Mouse (Mus musculus): Measurements from ENCODE around the gene Pdgfb. TPM values are rescaled to one million over a fixed set of nuclear protein-coding genes. Genes with fewer than 3 reads are reported as not detected.
A peak's percentile ranks its signal among the peaks of the same experiment; 100 is the strongest.

Pdgfb gene
- 2.5 and 3.2 TPM in 2 replicates for polyA plus RNA-seq (2016; fragmentation: Nextera tagmentation; extraction: Ambion mirVana)

- H3K4me3 ChIP-seq: peak within 1 kb of the TSS; percentile 51
- no peak within 1 kb of the TSS; the same call in 1 of the 2 replicates for H3K27ac ChIP-seq
- WGBS: under 1% methylated on average over 60 of the region's 60 CpGs
- peak within 1 kb of the TSS; percentile 89 for H3K4me2 ChIP-seq (replicated peaks)
- no peaks in the 10 kb centered on the region for H3K9me3 ChIP-seq (replicated peaks)
- ATAC-seq (ENCODE audit: low FRiP score): no peak
- peaks cover 31% of the 10 kb centered on the region for H3K4me1 ChIP-seq
- peaks cover 77% of the 10 kb centered on the region for H3K27me3 ChIP-seq
- H3K36me3 ChIP-seq: no peaks in the 10 kb centered on the region
- peak within 1 kb of the TSS; percentile 74 for H3K9ac ChIP-seq
These were observed at the start of gene Pdgfb for GRCm38 (mm10) chr15:80014321-80015210. Gene Pdgfb, minus strand, starts transcription at chr15:80014977.

GRCm38 (mm10) chr15:80062821-80063220 lies 48.0 kb upstream of the Pdgfb start:
- no peak for ATAC-seq (ENCODE audit: low FRiP score)
- no peak overlapping the region for H3K4me3 ChIP-seq
- no peaks in the 10 kb centered on the region for H3K36me3 ChIP-seq
- no peaks in the 10 kb centered on the region for H3K9me3 ChIP-seq (replicated peaks)
- no peaks in the 10 kb centered on the region for H3K27me3 ChIP-seq
- no peak overlapping the region for H3K27ac ChIP-seq
- peaks cover 13% of the 10 kb centered on the region for H3K4me1 ChIP-seq
- no peak overlapping the region for H3K9ac ChIP-seq
- no peak overlapping the region for H3K4me2 ChIP-seq (replicated peaks)
- WGBS: 49% methylated on average over 5 of the region's 5 CpGs

GRCm38 (mm10) chr15:80062339-80062738 lies 47.6 kb upstream of the Pdgfb start:
- 74% methylated on average over 7 of the region's 9 CpGs for WGBS
- Histone ChIP-seq H3K4me3 (no peak overlapping the region), H3K9me3 (replicated peaks) (no peaks in the 10 kb centered on the region), H3K27ac (no peak overlapping the region), H3K4me2 (replicated peaks) (no peak overlapping the region), H3K36me3 (no peaks in the 10 kb centered on the region), H3K9ac (no peak overlapping the region), H3K4me1 (peaks cover 12% of the 10 kb centered on the region), H3K27me3 (no peaks in the 10 kb centered on the region)
- no peak for ATAC-seq (ENCODE audit: low FRiP score)

GRCm38 (mm10) chr15:80061071-80061550 lies 46.3 kb upstream of the Pdgfb start:
- WGBS: 86% methylated on average over 4 of the region's 4 CpGs
- peaks cover 15% of the 10 kb centered on the region for H3K4me1 ChIP-seq
- no peak overlapping the region for H3K4me3 ChIP-seq
- H3K27me3 ChIP-seq: no peaks in the 10 kb centered on the region
- no peaks in the 10 kb centered on the region for H3K36me3 ChIP-seq
- no peak overlapping the region for H3K27ac ChIP-seq
- no peak overlapping the region for H3K9ac ChIP-seq
- H3K9me3 ChIP-seq (replicated peaks): no peaks in the 10 kb centered on the region
- ATAC-seq (ENCODE audit: low FRiP score): no peak
- H3K4me2 ChIP-seq (replicated peaks): no peak overlapping the region

- Histone ChIP-seq H3K9ac (no peak overlapping the region), H3K9me3 (replicated peaks) (no peaks in the 10 kb centered on the region), H3K36me3 (no peaks in the 10 kb centered on the region), H3K27me3 (no peaks in the 10 kb centered on the region), H3K27ac (no peak overlapping the region), H3K4me1 (peaks cover 19% of the 10 kb centered on the region), H3K4me3 (no peak overlapping the region), H3K4me2 (replicated peaks) (no peak overlapping the region)
- no peak for ATAC-seq (ENCODE audit: low FRiP score)
- WGBS: 94% methylated on average over 8 of the region's 8 CpGs
These were observed 45.7 kb upstream of the Pdgfb start for GRCm38 (mm10) chr15:80060356-80061070.

GRCm38 (mm10) chr15:80059606-80060005 lies 44.8 kb upstream of the Pdgfb start:
- Histone ChIP-seq H3K27ac (no peak overlapping the region), H3K4me3 (no peak overlapping the region), H3K4me1 (peaks cover 23% of the 10 kb centered on the region), H3K4me2 (replicated peaks) (no peak overlapping the region), H3K9me3 (replicated peaks) (no peaks in the 10 kb centered on the region), H3K27me3 (no peaks in the 10 kb centered on the region), H3K36me3 (no peaks in the 10 kb centered on the region), H3K9ac (no peak overlapping the region)
- no peak for ATAC-seq (ENCODE audit: low FRiP score)
- 66% methylated on average over 7 of the region's 7 CpGs for WGBS

- Histone ChIP-seq H3K27ac (no peak overlapping the region), H3K4me1 (peaks cover 21% of the 10 kb centered on the region), H3K27me3 (no peaks in the 10 kb centered on the region), H3K9ac (no peak overlapping the region), H3K36me3 (no peaks in the 10 kb centered on the region), H3K4me2 (replicated peaks) (no peak overlapping the region), H3K4me3 (no peak overlapping the region), H3K9me3 (replicated peaks) (no peaks in the 10 kb centered on the region)
- no peak for ATAC-seq (ENCODE audit: low FRiP score)
- WGBS: 91% methylated on average over 7 of the region's 7 CpGs
These were observed 43.4 kb upstream of the Pdgfb start for GRCm38 (mm10) chr15:80058151-80058550.

- H3K27ac ChIP-seq: no peak overlapping the region
These were observed 39.4 kb upstream of the Pdgfb start for GRCm38 (mm10) chr15:80054034-80054710.

GRCm38 (mm10) chr15:80053381-80054033 lies 38.7 kb upstream of the Pdgfb start:
- no peaks in the 10 kb centered on the region for H3K27me3 ChIP-seq
- H3K27ac ChIP-seq: no peak overlapping the region
- H3K4me3 ChIP-seq: no peak overlapping the region
- ATAC-seq (ENCODE audit: low FRiP score): no peak
- no peaks in the 10 kb centered on the region for H3K36me3 ChIP-seq
- no peak overlapping the region for H3K4me2 ChIP-seq (replicated peaks)
- no peaks in the 10 kb centered on the region for H3K9me3 ChIP-seq (replicated peaks)
- 53% methylated on average over 8 of the region's 8 CpGs for WGBS
- H3K9ac ChIP-seq: no peak overlapping the region
- peaks cover 13% of the 10 kb centered on the region for H3K4me1 ChIP-seq

More at GRCm38 (mm10) chr15:80054034-80054710, 39.4 kb upstream of the Pdgfb start:
- ATAC-seq (ENCODE audit: low FRiP score): no peak
- no peak overlapping the region for H3K4me2 ChIP-seq (replicated peaks)
- no peak overlapping the region for H3K4me3 ChIP-seq
- H3K27me3 ChIP-seq: no peaks in the 10 kb centered on the region
- 85% methylated on average over 7 of the region's 7 CpGs for WGBS
- H3K36me3 ChIP-seq: no peaks in the 10 kb centered on the region
- no peak overlapping the region for H3K9ac ChIP-seq
- peaks cover 13% of the 10 kb centered on the region for H3K4me1 ChIP-seq
- H3K9me3 ChIP-seq (replicated peaks): no peaks in the 10 kb centered on the region

GRCm38 (mm10) chr15:80051782-80052181 lies 37.0 kb upstream of the Pdgfb start:
- H3K4me1 ChIP-seq: peaks cover 12% of the 10 kb centered on the region
- WGBS: 84% methylated on average over 9 of the region's 9 CpGs
- no peaks in the 10 kb centered on the region; the same call in 1 of the 2 replicates for H3K27me3 ChIP-seq
- H3K4me2 ChIP-seq (replicated peaks): no peak overlapping the region
- H3K27ac ChIP-seq: no peak overlapping the region
- H3K36me3 ChIP-seq: no peaks in the 10 kb centered on the region
- H3K9ac ChIP-seq: no peak overlapping the region
- no peaks in the 10 kb centered on the region for H3K9me3 ChIP-seq (replicated peaks)
- ATAC-seq (ENCODE audit: low FRiP score): no peak
- no peak overlapping the region for H3K4me3 ChIP-seq

GRCm38 (mm10) chr15:80051092-80051761 lies 36.5 kb upstream of the Pdgfb start:
- H3K27me3 ChIP-seq: no peaks in the 10 kb centered on the region; the same call in 1 of the 2 replicates
- H3K36me3 ChIP-seq: no peaks in the 10 kb centered on the region
- H3K4me2 ChIP-seq (replicated peaks): no peak overlapping the region
- no peaks in the 10 kb centered on the region for H3K9me3 ChIP-seq (replicated peaks)
- ATAC-seq (ENCODE audit: low FRiP score): no peak
- WGBS: 84% methylated on average over 19 of the region's 19 CpGs
- H3K4me1 ChIP-seq: peaks cover 8% of the 10 kb centered on the region
- H3K27ac ChIP-seq: no peak overlapping the region
- no peak overlapping the region for H3K9ac ChIP-seq
- H3K4me3 ChIP-seq: no peak overlapping the region
